Mouse (Mus musculus) thymus, postnatal 4 days (tissue): ENCODE measurements around the gene Mettl1.
"Not testable (repeated sequence)": the region's sequence is repeated elsewhere in the genome, so short reads cannot be mapped to it uniquely, and the experiment has no call there.

Experiments
- DNase-seq: peaks from one replicate; pipeline ENCODE4 v3.0.0; 2021

Mettl1 gene

GRCm38 (mm10) chr10:127048608-127049394 is 7.6 kb downstream of the Mettl1 start:
- no peak for DNase-seq

DNA sequence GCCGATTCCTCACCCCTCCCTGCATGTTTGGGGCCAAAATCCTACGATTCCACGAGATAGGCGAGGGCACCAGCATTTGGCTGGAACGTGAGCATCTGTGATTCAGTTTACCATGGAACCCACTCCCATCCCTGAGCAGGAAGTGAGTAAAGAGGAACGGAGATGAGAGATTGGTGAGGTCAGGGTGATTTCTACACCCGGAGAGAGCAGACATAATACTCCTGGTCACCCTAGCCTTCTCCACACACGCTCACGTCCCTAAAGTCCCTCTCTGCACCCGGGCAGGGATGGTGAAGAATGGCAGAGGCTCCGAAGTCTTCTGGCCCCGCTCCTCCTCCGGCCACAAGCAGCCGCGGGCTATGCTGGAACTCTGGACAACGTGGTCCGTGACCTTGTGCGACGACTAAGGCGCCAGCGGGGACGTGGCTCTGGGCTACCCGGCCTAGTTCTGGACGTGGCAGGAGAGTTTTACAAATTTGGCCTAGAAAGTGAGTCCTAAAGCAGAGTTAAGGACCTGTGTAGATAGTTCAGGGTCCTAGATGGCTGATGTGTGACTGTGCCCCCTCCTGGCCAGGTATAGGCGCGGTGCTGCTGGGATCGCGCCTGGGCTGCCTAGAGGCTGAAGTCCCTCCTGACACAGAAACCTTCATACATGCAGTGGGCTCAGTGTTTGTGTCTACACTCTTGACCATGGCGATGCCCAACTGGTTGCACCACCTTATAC is 8.3 kb downstream of the Mettl1 start:
- peak; percentile 60 for DNase-seq

GRCm38 (mm10) chr10:127050119-127050474 is 8.9 kb downstream of the Mettl1 start:
- no peak for DNase-seq

- peak; percentile 50 for DNase-seq
These were observed 13.4 kb downstream of the Mettl1 start for GRCm38 (mm10) chr10:127054646-127055045.

DNA sequence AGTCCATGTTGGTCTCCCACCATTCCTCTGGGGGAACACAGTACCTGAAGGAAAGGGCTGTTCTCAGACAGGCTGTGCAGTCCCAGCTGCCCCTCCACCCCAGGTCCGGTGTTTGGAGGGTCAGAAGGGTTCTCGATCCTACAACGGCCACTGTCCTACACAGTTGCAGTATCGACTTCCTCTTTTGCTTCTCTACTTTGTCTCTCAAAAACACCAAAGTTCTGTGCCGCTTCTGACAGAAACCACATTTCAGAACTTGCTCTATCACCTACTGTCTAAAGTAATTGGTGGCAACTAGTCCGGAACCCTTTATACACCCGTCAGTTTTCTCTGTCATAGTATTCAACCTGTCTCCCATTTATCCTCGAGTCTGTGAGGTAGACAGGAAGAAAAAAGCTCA is 14.2 kb downstream of the Mettl1 start:
- DNase-seq = no peak

DNA sequence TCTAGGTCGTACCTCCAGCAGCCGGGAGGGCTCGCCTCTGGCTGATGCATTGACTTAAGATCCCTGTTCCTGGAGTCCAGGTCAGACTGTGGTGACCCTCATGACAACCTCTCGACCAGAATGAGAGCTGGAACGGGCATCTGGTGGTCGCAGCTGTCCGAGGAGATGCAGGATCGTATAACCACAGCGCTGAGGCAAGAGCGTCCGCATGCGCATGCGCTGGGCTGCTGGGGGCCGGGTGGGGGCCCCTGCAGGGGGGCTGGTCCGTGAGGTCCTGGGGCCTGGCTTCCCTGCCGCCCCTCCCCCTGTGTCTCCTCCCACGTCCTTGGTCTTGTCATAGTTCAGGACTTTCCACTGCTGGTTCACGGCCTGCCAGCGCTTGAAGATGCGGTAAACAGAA is 15.3 kb downstream of the Mettl1 start:
- DNase-seq = no peak

DNA sequence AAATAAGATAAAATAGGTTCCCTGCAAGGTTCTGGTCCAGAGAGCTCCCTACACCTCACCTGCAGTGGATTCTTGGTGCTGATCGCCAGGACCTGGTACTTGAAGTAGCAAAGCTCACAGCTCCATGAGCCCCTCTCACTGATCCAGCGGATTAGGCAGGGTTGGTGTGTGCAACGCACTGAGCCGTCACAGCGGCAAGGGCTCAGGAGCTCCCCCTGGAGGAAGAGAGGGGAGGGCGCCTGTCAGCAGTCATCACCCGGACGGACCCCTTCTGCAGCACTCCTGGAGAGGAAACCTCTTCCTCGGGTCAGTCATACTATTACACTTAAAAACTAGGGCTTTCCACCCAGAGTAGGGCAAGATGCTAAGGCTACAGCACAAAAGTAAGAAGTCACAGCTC is 16.9 kb downstream of the Mettl1 start:
- DNase-seq = peak; percentile 90

DNA sequence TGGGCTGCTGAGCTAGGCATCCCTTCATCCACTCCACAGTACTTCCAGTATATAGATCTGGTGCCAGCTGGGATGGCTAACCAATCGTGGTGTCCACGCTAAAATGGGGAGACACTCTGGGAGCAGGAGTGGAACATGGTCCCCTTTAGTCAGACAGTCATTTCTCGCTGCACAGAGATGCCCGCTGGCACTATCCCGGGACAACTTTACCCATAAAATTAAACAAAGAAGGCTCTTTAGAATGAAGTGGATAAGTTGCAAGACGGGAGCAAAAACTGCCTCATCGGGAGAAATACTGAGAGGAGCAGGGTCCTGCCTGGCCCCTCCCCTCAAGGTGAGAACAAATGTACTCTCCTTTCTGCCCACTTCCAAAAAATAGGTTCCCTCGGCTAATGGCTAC is 17.5 kb downstream of the Mettl1 start:
- no peak for DNase-seq

DNA sequence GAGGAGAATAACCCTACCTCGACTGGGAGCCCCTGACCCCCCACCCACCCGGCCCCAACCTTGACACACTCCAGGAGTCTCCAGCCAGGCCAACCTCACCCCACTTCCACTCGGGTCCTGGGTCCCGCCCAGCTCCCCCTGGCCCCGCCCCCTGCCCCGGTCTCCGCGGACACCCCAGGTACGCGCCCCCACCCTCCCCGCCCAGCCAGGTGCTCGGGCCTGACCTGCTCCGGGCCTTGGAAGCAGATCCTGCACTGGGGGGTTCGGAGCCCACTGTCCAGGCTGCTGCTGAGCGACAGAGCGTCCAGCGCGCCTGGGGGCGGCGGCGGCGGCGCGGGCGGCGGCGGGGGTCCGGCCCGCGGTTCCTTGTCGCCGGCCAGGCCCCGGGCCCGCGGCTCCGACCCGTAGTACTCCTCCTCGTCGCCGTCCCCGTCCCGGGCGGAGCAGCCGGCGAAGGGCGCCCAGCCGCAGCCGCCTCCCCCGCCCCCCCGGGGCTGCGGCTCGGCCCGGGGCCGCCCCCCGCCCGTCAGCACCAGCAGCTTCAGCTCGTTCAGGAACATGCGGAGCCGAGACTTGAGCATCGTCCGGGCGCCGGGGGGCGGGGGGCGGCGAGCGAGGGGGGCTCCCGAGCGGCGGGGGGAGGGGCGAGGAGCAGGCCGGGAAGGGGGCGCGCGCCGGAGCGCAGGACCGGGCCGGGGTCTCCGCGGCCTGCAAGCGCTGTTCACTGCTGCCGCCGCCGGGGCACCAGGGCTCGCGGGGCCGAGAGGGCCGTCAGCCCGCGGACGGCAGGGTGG is 18.2 kb downstream of the Mettl1 start:
- DNase-seq = peak; percentile 62

- peak; percentile 84 for DNase-seq
These were observed 19.0 kb downstream of the Mettl1 start, which contains the start of gene March9 for GRCm38 (mm10) chr10:127059968-127060916. Gene March9, minus strand, starts transcription at chr10:127060184.

GRCm38 (mm10) chr10:127061085-127061484 is 19.9 kb downstream of the Mettl1 start:
- DNase-seq = no peak

DNA sequence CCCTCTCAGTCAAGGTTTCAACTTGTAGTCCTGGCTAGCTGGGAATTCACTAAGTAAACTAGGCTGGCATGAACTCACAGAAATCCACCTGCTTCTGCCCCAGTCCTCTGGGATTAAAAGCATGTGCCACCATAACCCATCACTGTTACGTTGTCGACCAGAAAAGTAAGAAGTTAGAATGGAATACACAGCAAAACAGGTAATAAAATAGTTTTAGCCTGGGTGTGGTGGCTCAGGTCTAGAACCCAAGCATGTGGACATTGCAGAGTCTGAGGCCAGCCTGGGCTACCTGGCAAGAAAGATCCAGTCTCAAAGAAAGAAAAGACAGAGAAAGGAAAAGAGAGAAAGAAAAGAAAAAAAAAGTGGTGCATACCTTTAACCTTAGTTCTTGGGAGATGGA is 20.3 kb downstream of the Mettl1 start:
- no peak for DNase-seq

GRCm38 (mm10) chr10:127062101-127062500 is 20.9 kb downstream of the Mettl1 start:
- DNase-seq = not testable (repeated sequence)

DNA sequence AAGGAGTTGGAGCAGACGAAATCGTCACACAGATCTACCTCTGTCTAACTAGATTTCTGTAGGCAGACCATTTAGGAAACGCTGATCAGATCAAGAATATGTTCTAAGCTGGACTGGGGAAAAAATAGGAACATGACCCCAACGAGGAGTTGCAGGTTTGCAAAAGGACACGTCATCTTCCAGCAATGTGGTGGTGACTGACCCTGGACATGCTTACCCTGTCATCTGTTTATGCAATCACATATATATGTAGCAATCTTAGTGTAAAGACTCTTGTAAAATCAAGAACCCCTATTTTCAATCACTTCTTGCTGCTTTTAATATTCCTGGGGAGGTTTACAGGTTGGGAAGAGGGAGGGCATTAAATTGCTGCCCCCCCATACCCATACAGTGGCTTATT is 21.3 kb downstream of the Mettl1 start:
- DNase-seq = no peak

DNA sequence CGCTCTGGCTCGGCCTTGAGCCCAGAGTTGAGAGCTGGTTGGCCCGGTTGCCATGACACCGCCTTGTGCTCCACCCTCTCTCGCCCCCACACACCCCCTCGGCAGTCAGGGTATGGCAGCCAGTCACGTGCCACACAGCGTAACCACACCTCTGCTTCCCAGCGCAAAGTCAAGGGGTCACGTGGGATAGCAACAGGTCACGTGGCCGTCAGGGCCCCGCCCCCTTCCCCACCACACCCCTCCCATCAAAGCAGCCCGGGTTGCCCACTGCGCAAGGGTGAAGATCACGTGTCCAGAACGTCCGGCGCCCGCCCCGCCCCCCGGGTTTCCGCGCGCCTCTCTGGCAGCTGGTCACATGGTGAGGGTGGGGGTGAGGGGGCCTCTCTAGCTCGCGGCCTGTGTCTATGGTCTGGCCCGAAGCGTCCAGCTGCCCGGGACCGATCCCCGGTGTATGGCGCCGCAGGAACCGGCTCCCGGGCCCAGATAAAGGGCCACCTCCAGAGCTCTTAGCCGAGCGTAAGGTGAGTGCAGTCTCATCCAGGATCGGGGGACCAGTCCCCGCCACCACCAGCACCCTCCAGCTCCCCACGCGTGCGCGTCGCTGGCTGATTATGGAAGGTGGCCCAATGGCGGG is 22.1 kb downstream of the Mettl1 start, which contains the start of gene Cdk4:
Cdk4 (plus strand) TSS at position 296 of the 634 bp plus-strand sequence.
- DNase-seq = peak; percentile 96

GRCm38 (mm10) chr10:127063913-127064870 is 23.0 kb downstream of the Mettl1 start:
- DNase-seq = no peak

- no peak for DNase-seq
These were observed 24.8 kb downstream of the Mettl1 start for GRCm38 (mm10) chr10:127065981-127066380.

DNA sequence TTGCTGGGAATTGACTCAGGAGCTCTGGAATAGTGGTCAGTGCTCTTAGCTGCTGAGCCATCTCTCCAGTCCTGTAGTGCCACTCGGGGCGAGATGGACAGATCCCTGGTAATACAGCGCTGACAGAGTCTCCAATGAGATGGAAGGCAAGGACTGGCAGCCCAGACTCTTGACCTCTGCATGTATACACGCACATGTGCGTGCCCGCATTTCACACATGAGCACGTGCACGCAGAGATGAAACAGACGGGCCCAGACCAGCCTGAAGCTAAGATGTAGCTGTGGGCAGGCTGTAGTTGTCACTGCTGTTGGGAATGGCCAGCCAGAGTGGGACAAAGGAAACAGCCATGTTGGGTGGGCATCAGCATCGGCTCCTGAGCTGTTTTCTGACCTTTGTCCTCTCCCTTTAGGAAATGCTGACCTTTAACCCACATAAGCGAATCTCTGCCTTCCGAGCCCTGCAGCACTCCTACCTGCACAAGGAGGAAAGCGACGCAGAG is 25.4 kb downstream of the Mettl1 start:
- DNase-seq = no peak

DNA sequence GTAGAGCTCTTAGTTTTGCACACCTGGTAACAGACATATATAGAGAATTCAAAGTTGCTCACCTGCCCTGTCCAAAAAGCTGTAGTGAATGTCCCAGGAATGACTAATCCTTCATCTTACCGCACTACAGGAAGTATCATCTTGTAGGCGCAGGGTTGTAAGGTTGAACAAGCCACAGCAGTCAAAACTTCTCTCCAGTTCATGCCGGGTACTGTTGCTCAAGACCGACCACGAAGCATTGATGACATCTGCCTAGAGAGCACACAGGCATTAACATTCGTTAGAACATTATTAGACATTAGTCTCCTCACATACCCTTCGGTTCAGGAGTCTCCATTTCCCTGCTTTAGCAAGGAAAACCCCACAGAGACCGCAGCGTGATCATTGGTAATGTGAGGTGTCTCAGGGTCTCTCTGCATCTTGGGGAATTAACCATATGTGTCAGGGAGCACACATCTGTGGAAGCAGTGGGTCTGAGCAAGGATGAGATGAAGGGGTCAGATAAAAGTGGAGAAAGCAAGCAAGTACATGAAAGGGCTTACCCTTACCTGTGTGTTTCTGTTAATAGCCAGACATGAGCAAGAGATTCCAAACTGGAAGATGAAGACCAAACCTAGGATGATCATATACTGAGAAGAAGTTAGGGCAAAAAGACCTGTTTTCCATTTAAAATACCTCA is 27.3 kb downstream of the Mettl1 start:
- no peak for DNase-seq
